Mouse (Mus musculus): ENCODE measurements around the gene Slc4a1ap. TPM values are rescaled to one million over a fixed set of nuclear protein-coding genes. Genes with fewer than 3 reads are reported as not detected.
A peak's percentile ranks its signal among the peaks of the same experiment; 100 is the strongest.

Gene Slc4a1ap
- polyA plus RNA-seq (2012; ENCODE audit: insufficient read depth, insufficient read length, low replicate concordance, missing spikeins), result not detected in 2 replicates

DNA sequence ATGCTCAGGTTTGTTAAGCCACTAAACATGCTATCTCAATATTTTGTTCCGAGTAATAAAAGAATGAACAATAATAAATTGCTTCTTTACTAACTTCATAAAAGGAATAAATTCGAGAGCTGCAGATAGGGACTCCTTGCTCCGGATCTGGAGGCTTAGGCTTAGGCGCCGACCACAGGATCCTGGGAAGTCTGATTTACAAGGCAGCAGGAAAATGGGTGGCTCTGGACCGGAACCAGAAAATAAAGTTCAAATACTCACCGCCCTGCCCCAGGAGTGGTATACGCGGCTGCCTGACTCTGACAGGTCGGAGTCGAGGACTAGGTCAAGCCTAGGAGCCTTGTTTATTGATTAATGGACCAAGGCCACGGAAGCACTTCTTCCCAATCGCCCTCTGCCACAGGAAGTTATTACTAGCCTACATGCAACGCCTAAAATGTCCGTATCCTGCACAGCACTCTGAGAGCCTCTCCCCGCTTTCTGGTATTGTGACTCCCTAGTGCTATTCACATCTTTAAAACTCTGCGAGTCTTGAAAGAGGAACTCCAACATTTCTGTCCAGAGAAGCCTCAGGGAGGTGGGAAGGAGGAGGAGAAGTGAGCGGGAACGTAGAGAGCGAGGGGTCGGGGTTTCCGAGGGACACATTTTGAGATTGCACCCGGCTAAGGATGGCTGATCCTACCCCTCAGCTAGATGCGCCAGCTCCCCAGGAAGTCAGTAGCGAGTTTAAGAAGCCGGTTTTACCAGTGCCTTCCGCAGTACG is at the start of gene Slc4a1ap:
Slc4a1ap (plus strand) TSS at position 642 of the 763 bp plus-strand sequence.
- H3K27ac ChIP-seq (ENCODE audit: insufficient read depth, low read depth, low read length), result peak within 1 kb of the TSS; percentile 63
- H3K4me1 ChIP-seq (ENCODE audit: control insufficient read depth, insufficient read depth, low read length), result peaks cover 9% of the 10 kb centered on the region; the same call in 1 of the 2 replicates
- under 1% methylated on average over 28 of the region's 28 CpGs for WGBS
- H3K4me3 ChIP-seq (ENCODE audit: insufficient read depth, low read depth, low read length), result peak within 1 kb of the TSS; percentile 85
- TF ChIP-seq CTCF (IDR thresholded peaks at IDR 0.05; ENCODE audit: insufficient read depth, low read depth, low read length), result no peak
- TF ChIP-seq POLR2A (IDR thresholded peaks at IDR 0.05; ENCODE audit: insufficient read depth, low read depth, low read length), result 0 out of 2 replicates have a peak, but pooled peaks have one; percentile 40

DNA sequence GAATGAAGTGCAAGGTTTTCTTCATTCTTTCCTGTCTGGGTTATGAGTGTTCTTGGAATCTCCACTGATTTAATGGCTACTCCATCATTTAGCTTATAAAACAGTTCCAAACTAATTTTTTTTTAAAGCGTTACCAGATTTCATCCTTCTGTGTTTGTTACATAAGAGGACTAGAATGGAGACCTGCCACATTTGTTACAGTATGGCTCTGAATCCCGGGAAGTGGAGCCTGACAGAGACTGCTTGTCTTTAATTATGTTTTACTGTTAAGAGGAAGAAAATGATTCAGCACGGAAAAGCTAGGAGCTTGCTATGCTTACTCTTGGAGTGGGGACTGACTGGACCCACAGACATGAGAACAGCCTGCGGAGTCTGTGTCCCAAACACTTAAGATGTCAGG is 46.3 kb upstream of the Slc4a1ap start:
- WGBS, result 91% methylated on average over 4 of the region's 4 CpGs
- TF ChIP-seq POLR2A (IDR thresholded peaks at IDR 0.05; ENCODE audit: insufficient read depth, low read depth, low read length) (no peak), CTCF (IDR thresholded peaks at IDR 0.05; ENCODE audit: insufficient read depth, low read depth, low read length) (no peak)
- H3K4me3 ChIP-seq (ENCODE audit: insufficient read depth, low read depth, low read length), result no peak overlapping the region
- no peak overlapping the region for H3K27ac ChIP-seq (ENCODE audit: insufficient read depth, low read depth, low read length)
- no peaks in the 10 kb centered on the region for H3K4me1 ChIP-seq (ENCODE audit: control insufficient read depth, insufficient read depth, low read length)

- H3K4me1 ChIP-seq (ENCODE audit: control insufficient read depth, insufficient read depth, low read length), result no peaks in the 10 kb centered on the region
- TF ChIP-seq CTCF (IDR thresholded peaks at IDR 0.05; ENCODE audit: insufficient read depth, low read depth, low read length) (no peak), POLR2A (IDR thresholded peaks at IDR 0.05; ENCODE audit: insufficient read depth, low read depth, low read length) (no peak)
- H3K27ac ChIP-seq (ENCODE audit: insufficient read depth, low read depth, low read length), result no peak within 1 kb of the TSS
- 98% methylated on average over 3 of the region's 3 CpGs for WGBS
- H3K4me3 ChIP-seq (ENCODE audit: insufficient read depth, low read depth, low read length), result no peak within 1 kb of the TSS
These were observed 41.4 kb upstream of the Slc4a1ap start, which contains the start of gene 4930548H24Rik for GRCm38 (mm10) chr5:31485440-31485839. 4930548H24Rik (plus strand) TSS chr5:31485740.

DNA sequence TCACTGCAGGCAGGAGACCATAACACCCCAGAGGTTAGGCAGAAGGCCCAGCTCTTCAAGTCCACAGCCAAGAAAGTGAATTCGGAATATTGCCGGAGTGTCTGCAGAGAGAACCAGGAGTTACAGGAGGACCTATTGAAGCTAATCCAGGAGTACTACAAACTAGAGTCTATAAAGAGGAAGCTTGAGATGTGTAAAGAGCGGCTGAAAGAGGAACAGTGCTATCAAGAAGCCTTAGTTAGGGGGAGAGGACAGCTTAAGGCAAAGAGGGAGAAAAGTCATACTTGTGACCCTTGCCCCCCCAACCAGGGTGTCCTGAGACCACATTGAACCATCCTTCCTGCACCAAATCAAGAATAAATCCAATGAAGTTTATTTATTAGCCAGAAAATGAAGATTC is 38.9 kb upstream of the Slc4a1ap start:
- Histone ChIP-seq H3K27ac (ENCODE audit: insufficient read depth, low read depth, low read length) (no peak overlapping the region), H3K4me1 (ENCODE audit: control insufficient read depth, insufficient read depth, low read length) (no peaks in the 10 kb centered on the region), H3K4me3 (ENCODE audit: insufficient read depth, low read depth, low read length) (no peak overlapping the region)
- 93% methylated on average over 3 of the region's 3 CpGs for WGBS
- no peak for TF ChIP-seq POLR2A (IDR thresholded peaks at IDR 0.05; ENCODE audit: insufficient read depth, low read depth, low read length)
- TF ChIP-seq CTCF (IDR thresholded peaks at IDR 0.05; ENCODE audit: insufficient read depth, low read depth, low read length), result no peak

DNA sequence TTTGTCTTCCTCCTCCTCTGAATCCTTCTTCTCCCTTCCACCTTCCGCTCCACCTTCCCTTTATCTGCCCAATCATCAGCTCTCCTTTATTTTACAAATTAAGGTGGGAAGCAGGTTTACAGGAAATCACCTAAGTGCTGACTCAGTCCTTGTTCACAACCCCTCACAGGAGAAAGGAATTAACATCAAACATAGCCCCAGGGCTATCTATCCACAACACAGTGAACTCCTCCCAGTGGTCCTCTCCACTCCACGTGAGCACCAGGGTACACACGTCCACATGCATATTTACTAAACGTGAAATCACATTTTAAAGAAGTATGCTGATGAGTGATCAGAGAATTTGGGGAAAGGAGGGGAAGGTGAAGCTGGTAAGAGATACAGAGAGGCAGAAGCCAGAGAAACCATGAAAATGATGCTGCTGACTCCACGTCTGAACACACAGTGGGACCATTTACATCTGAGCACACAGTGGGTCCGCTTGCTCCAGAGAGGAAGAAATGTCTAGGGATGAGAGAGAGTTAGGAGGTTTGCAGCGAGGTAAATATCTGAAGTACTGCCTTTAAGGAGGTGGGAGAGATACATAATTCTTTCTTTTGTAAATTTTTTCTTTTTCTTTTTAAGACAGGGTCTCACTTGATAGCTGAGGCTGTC is 37.6 kb upstream of the Slc4a1ap start:
- Histone ChIP-seq H3K27ac (ENCODE audit: insufficient read depth, low read depth, low read length) (no peak overlapping the region), H3K4me3 (ENCODE audit: insufficient read depth, low read depth, low read length) (no peak overlapping the region), H3K4me1 (ENCODE audit: control insufficient read depth, insufficient read depth, low read length) (no peaks in the 10 kb centered on the region)
- WGBS, result 72% methylated on average over 7 of the region's 7 CpGs
- no peak for TF ChIP-seq CTCF (IDR thresholded peaks at IDR 0.05; ENCODE audit: insufficient read depth, low read depth, low read length)
- TF ChIP-seq POLR2A (IDR thresholded peaks at IDR 0.05; ENCODE audit: insufficient read depth, low read depth, low read length), result no peak

DNA sequence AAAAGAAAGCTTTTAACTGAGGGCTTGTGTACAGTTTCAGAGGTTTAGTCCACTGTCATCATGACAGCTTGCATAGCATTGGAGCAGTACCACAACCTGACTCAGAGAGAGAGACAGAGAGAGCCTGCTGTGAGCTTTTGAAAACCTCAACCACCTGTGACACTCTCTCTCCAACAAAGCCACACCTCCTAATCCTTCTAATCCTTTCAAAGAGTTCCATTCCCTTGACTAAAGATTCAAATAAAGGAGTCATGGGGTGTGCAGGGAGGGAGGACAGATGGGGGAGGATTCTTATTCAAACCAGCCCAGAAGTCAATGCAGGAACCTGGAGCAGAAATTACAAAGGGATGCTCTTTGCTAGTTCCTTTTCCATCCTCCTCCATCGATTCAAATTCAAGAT is 34.8 kb upstream of the Slc4a1ap start:
- Histone ChIP-seq H3K4me1 (ENCODE audit: control insufficient read depth, insufficient read depth, low read length) (peaks cover 4% of the 10 kb centered on the region; the same call in 1 of the 2 replicates), H3K27ac (ENCODE audit: insufficient read depth, low read depth, low read length) (no peak overlapping the region), H3K4me3 (ENCODE audit: insufficient read depth, low read depth, low read length) (no peak overlapping the region)
- TF ChIP-seq POLR2A (IDR thresholded peaks at IDR 0.05; ENCODE audit: insufficient read depth, low read depth, low read length) (no peak), CTCF (IDR thresholded peaks at IDR 0.05; ENCODE audit: insufficient read depth, low read depth, low read length) (no peak)
- 38% methylated on average over 1 of the region's 1 CpGs for WGBS

DNA sequence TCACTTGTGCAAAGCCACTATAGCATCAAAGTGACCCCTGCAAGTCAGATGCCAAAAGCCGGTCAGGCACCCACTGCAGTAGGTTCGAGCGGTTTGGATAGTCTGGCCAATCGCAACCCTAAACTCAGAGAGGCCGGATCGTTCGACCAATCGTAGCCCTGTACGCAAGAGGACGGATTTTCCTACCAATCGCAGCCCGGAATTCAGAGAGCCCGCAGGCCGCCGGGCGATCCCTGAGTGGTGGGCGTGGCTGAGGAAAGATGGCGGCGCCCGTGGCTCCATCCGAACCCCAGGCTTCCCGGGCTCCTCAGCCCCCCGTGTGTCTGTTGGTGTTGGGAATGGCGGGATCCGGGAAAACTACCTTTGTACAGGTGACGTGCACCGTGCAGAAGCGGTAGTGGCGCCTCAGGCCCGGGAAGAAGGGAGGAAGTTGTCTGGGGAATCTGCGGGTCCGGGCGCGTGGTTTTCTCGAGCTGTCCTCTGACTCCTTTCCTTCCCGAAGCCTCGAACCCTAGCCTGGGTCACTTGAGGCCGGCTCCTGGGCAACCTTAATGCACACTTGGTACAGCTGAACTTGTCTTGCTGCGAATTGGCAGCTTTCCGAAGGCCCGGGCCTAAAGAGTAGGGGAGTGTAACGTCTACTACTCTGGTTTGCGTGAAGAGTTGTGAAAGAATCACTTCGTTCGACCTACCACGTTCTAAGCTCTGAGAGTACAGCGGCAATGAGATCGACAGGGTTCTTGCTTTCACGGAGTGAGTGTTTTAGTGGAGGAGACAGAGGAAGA is 32.1 kb upstream of the Slc4a1ap start, which contains the start of gene Gpn1:
Gpn1 (plus strand) TSS at position 229 of the 785 bp plus-strand sequence.
- peaks cover 4% of the 10 kb centered on the region; the same call in 1 of the 2 replicates for H3K4me1 ChIP-seq (ENCODE audit: control insufficient read depth, insufficient read depth, low read length)
- peak within 1 kb of the TSS; percentile 88 for H3K4me3 ChIP-seq (ENCODE audit: insufficient read depth, low read depth, low read length)
- under 1% methylated on average over 49 of the region's 49 CpGs for WGBS
- TF ChIP-seq CTCF (IDR thresholded peaks at IDR 0.05; ENCODE audit: insufficient read depth, low read depth, low read length) (no peak), POLR2A (IDR thresholded peaks at IDR 0.05; ENCODE audit: insufficient read depth, low read depth, low read length) (peak; percentile 43; the same call in 1 of the 2 replicates)
- H3K27ac ChIP-seq (ENCODE audit: insufficient read depth, low read depth, low read length), result no peak within 1 kb of the TSS

DNA sequence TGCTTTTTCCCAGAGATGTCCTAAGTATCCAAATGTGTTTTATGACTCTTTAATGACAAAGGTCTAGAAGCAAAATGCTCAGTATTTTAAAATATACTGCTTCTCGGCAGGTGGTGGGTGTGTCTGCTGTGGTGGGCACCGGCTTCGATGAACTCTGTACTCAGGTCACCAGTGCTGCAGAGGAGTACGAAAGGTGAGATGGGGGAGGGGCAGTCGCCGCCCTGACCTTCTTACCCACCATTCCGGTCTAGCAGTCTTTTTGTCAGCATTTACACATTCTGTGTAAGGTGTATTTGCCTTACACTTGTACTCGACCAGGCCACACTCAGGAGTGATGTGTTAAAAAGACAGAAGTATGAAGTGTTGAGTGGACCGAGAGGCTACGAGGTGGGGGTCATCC is 22.0 kb upstream of the Slc4a1ap start:
- no peak overlapping the region for H3K4me3 ChIP-seq (ENCODE audit: insufficient read depth, low read depth, low read length)
- WGBS, result 96% methylated on average over 10 of the region's 10 CpGs
- no peaks in the 10 kb centered on the region for H3K4me1 ChIP-seq (ENCODE audit: control insufficient read depth, insufficient read depth, low read length)
- H3K27ac ChIP-seq (ENCODE audit: insufficient read depth, low read depth, low read length), result no peak overlapping the region
- TF ChIP-seq CTCF (IDR thresholded peaks at IDR 0.05; ENCODE audit: insufficient read depth, low read depth, low read length) (no peak), POLR2A (IDR thresholded peaks at IDR 0.05; ENCODE audit: insufficient read depth, low read depth, low read length) (no peak)
